Mouse (Mus musculus) urinary bladder, adult 2 months (tissue): ENCODE data around the gene Platr17. TPM values are rescaled to one million over a fixed set of nuclear protein-coding genes. Genes with fewer than 3 reads are reported as not detected.

Experiments
- polyA plus RNA-seq: library from polyadenylated mRNA; depleted of rRNA; stranded (reverse); fragments of >200 nt; gene quantifications from 2 replicates; pipeline ENCODE4 v1.2.3, GENCODE M21; 2012; rRNA removed

The Platr17 gene
- polyA plus RNA-seq, 1 experiment: 0.14 TPM

Other genes starting within 250 kb of the Platr17 start
- 107 and 131 TPM in 2 replicates for gene Hnrnpm, start 218.3 kb upstream of the Platr17 start, polyA plus RNA-seq
- 106 and 118 TPM in 2 replicates for gene March2, start 186.5 kb upstream of the Platr17 start, polyA plus RNA-seq
- gene Rab11b, start 144.6 kb upstream of the Platr17 start, polyA plus RNA-seq: 238 and 246 TPM in 2 replicates
- 7.7 and 11.3 TPM in 2 replicates for gene Angptl4, start 123.3 kb upstream of the Platr17 start, polyA plus RNA-seq
- 65.6 and 79.0 TPM in 2 replicates for gene Kank3, start 94.6 kb upstream of the Platr17 start, polyA plus RNA-seq
- 1,557 and 1,878 TPM in 2 replicates for gene Rps28, start 80.6 kb upstream of the Platr17 start, polyA plus RNA-seq
- 307 and 382 TPM in 2 replicates for gene Ndufa7, start 80.6 kb upstream of the Platr17 start, polyA plus RNA-seq
- 21.4 and 21.5 TPM in 2 replicates for gene Cd320, start 62.0 kb upstream of the Platr17 start, polyA plus RNA-seq
- gene Gm7029, start 31.3 kb upstream of the Platr17 start, polyA plus RNA-seq: not detected in 2 replicates
- gene Kifc1, start 14.5 kb upstream of the Platr17 start, polyA plus RNA-seq: 2.2 and 3.3 TPM in 2 replicates
- 28.1 and 31.0 TPM in 2 replicates for gene Daxx, start 4.3 kb downstream of the Platr17 start, polyA plus RNA-seq
- 84.7 and 122 TPM in 2 replicates for gene Tapbp, start 10.8 kb downstream of the Platr17 start, polyA plus RNA-seq
- gene Zbtb22, start 10.8 kb downstream of the Platr17 start, polyA plus RNA-seq: 20.1 and 23.1 TPM in 2 replicates
- 132 and 164 TPM in 2 replicates for gene Rgl2, start 24.4 kb downstream of the Platr17 start, polyA plus RNA-seq
- gene Pfdn6, start 35.2 kb downstream of the Platr17 start, polyA plus RNA-seq: 86.5 and 87.2 TPM in 2 replicates
- 15.8 and 17.2 TPM in 2 replicates for gene Wdr46, start 35.5 kb downstream of the Platr17 start, polyA plus RNA-seq
- 7.7 TPM in 2 replicates for gene B3galt4, start 46.4 kb downstream of the Platr17 start, polyA plus RNA-seq
- gene Vps52, start 50.7 kb downstream of the Platr17 start, polyA plus RNA-seq: 39.3 and 39.7 TPM in 2 replicates
- gene Rps18, start 50.9 kb downstream of the Platr17 start, polyA plus RNA-seq: 1,060 and 1,160 TPM in 2 replicates
- 987 and 1,071 TPM in 2 replicates for gene H2-K1, start 95.2 kb downstream of the Platr17 start, polyA plus RNA-seq
- gene Ring1, start 119.5 kb downstream of the Platr17 start, polyA plus RNA-seq: 46.1 and 76.8 TPM in 2 replicates
- 86.6 and 112 TPM in 2 replicates for gene H2-Ke6, start 122.9 kb downstream of the Platr17 start, polyA plus RNA-seq
- 106 and 110 TPM in 2 replicates for gene Slc39a7, start 126.5 kb downstream of the Platr17 start, polyA plus RNA-seq
- 47.7 and 53.1 TPM in 2 replicates for gene Rxrb, start 126.7 kb downstream of the Platr17 start, polyA plus RNA-seq
- 0.99 and 1.8 TPM in 2 replicates for gene Col11a2, start 134.3 kb downstream of the Platr17 start, polyA plus RNA-seq
- 1.7 and 2.1 TPM in 2 replicates for gene H2-Oa, start 187.2 kb downstream of the Platr17 start, polyA plus RNA-seq
- 30.0 and 31.9 TPM in 2 replicates for gene H2-DMa, start 214.4 kb downstream of the Platr17 start, polyA plus RNA-seq
- 135 and 154 TPM in 2 replicates for gene Brd2, start 217.5 kb downstream of the Platr17 start, polyA plus RNA-seq
- 4.1 and 4.9 TPM in 2 replicates for gene H2-DMb2, start 238.2 kb downstream of the Platr17 start, polyA plus RNA-seq
- 22.4 and 22.8 TPM in 2 replicates for gene H2-DMb1, start 247.9 kb downstream of the Platr17 start, polyA plus RNA-seq